Mouse (Mus musculus) spleen, postnatal 36 days (tissue): Measurements from ENCODE around the gene Acadvl.
A peak's percentile ranks its signal among the peaks of the same experiment; 100 is the strongest.
"Not testable (repeated sequence)": the region's sequence is repeated elsewhere in the genome, so short reads cannot be mapped to it uniquely, and the experiment has no call there.

ENCODE experiments used
- DNase-seq, 2 experiments: peaks; one replicate each; pipeline ENCODE4 v3.0.0; 2022; ENCODE audit warnings: low spot score in 2 of 2, mixed read lengths in 1 of 2

The Acadvl gene

GRCm38 (mm10) chr11:70027397-70027796 is 12.2 kb upstream of the Acadvl start:
- no peak for DNase-seq

- no peak for DNase-seq
Observed at GRCm38 (mm10) chr11:70026689-70027088, 11.5 kb upstream of the Acadvl start.

GRCm38 (mm10) chr11:70024151-70024514 is 8.9 kb upstream of the Acadvl start:
- no peak for DNase-seq

- DNase-seq = no peak
Observed at GRCm38 (mm10) chr11:70023481-70024150, 8.4 kb upstream of the Acadvl start.

GRCm38 (mm10) chr11:70021264-70022132 is 6.3 kb upstream of the Acadvl start:
- peak; percentile 89 to 93 for DNase-seq

GRCm38 (mm10) chr11:70020731-70021263 is 5.6 kb upstream of the Acadvl start:
- peak; percentile 72 to 76 for DNase-seq

- no peak for DNase-seq
Observed at GRCm38 (mm10) chr11:70020022-70020631, 4.9 kb upstream of the Acadvl start.

GRCm38 (mm10) chr11:70019495-70020021 is 4.3 kb upstream of the Acadvl start:
- no peak for DNase-seq

GRCm38 (mm10) chr11:70018131-70018990 is 3.1 kb upstream of the Acadvl start:
- no peak for DNase-seq

- DNase-seq = no peak
Observed at GRCm38 (mm10) chr11:70017199-70017767, 2.1 kb upstream of the Acadvl start.

GRCm38 (mm10) chr11:70016669-70017068 is 1.5 kb upstream of the Acadvl start, which contains the start of gene Dlg4:
Dlg4 (plus strand) TSS chr11:70016942.
- DNase-seq = no peak

- DNase-seq = not testable (repeated sequence)
Observed at GRCm38 (mm10) chr11:70016177-70016576, 966 bp upstream of the Acadvl start.

GRCm38 (mm10) chr11:70015677-70016076 is 466 bp upstream of the Acadvl start:
- DNase-seq = no peak

- no peak for DNase-seq
Observed at GRCm38 (mm10) chr11:70014051-70014450, 1.2 kb downstream of the Acadvl start.

GRCm38 (mm10) chr11:70013408-70013807 is 1.8 kb downstream of the Acadvl start:
- no peak for DNase-seq

GRCm38 (mm10) chr11:70012931-70013330 is 2.3 kb downstream of the Acadvl start:
- DNase-seq = no peak

- DNase-seq = no peak
Observed at GRCm38 (mm10) chr11:70010961-70011360, 4.2 kb downstream of the Acadvl start.

- DNase-seq = no peak
Observed at GRCm38 (mm10) chr11:70010548-70010947, 4.7 kb downstream of the Acadvl start.

- no peak for DNase-seq
Observed at GRCm38 (mm10) chr11:70010033-70010432, 5.2 kb downstream of the Acadvl start.

GRCm38 (mm10) chr11:70005521-70005920 is 9.7 kb downstream of the Acadvl start:
- peak; percentile 41 to 52 for DNase-seq

- no peak for DNase-seq
Observed at GRCm38 (mm10) chr11:70002471-70002870, 12.7 kb downstream of the Acadvl start.
